Mouse (Mus musculus): Measurements from ENCODE around the gene Leap2. TPM values are rescaled to one million over a fixed set of nuclear protein-coding genes. Genes with fewer than 3 reads are reported as not detected.

Leap2 gene
- total and polyA plus RNA-seq, 2 experiments from 2014 or later: not detected

GRCm38 (mm10) chr11:53456474-53457371 lies 33.8 kb upstream of the Leap2 start, which contains the start of the genes Gm10447 and Shroom1:
Gene Gm10447, minus strand, starts transcription at chr11:53457110.
Gene Shroom1, plus strand, starts transcription at chr11:53457205.
- Histone ChIP-seq H3K4me2 (ENCODE audit: low read depth, low read length, poor library complexity, severe bottlenecking) (peak within 1 kb of the TSS; percentile 76), H3K9ac (replicated peaks; ENCODE audit: low read length, poor library complexity, severe bottlenecking) (peak within 1 kb of the TSS; percentile 51), H3K27me3 (ENCODE audit: insufficient read depth, low read length) (peaks cover 34% of the 10 kb centered on the region), H3K9me3 (ENCODE audit: low read length) (no peaks in the 10 kb centered on the region), H3K4me1 (ENCODE audit: insufficient read depth, low read length) (no peaks in the 10 kb centered on the region), H3K36me3 (ENCODE audit: insufficient read depth, low read length) (no peaks in the 10 kb centered on the region), H3K4me3 (ENCODE audit: low read depth, low read length) (peak within 1 kb of the TSS; percentile 40), H3K27ac (ENCODE audit: low read depth, low read length) (no peak within 1 kb of the TSS)
- peak; percentile 65 for TF ChIP-seq CTCF (IDR thresholded peaks at IDR 0.05)
- 5% methylated on average over 41 of the region's 42 CpGs for WGBS
- ATAC-seq (ENCODE audit: low FRiP score) (peak; percentile 58; the same call in 1 of the 2 replicates), DNase-seq (ENCODE audit: low spot score) (peak; percentile 57)

- Histone ChIP-seq H3K9ac (replicated peaks; ENCODE audit: low read length, poor library complexity, severe bottlenecking) (no peak overlapping the region), H3K36me3 (ENCODE audit: insufficient read depth, low read length) (no peaks in the 10 kb centered on the region), H3K4me2 (ENCODE audit: low read depth, low read length, poor library complexity, severe bottlenecking) (no peak overlapping the region), H3K4me1 (ENCODE audit: insufficient read depth, low read length) (no peaks in the 10 kb centered on the region), H3K9me3 (ENCODE audit: low read length) (no peaks in the 10 kb centered on the region), H3K27me3 (ENCODE audit: insufficient read depth, low read length) (peaks cover 16% of the 10 kb centered on the region; the same call in 1 of the 2 replicates), H3K27ac (ENCODE audit: low read depth, low read length) (no peak overlapping the region), H3K4me3 (ENCODE audit: low read depth, low read length) (no peak overlapping the region)
- 90% methylated on average over 5 of the region's 5 CpGs for WGBS
- DNase-seq (ENCODE audit: low spot score) (no peak), ATAC-seq (ENCODE audit: low FRiP score) (no peak)
- TF ChIP-seq CTCF (IDR thresholded peaks at IDR 0.05): no peak
Measured at GRCm38 (mm10) chr11:53453031-53453430, 30.1 kb upstream of the Leap2 start.

- no peak overlapping the region for H3K4me3 ChIP-seq (ENCODE audit: low read depth, low read length)
- no peaks in the 10 kb centered on the region for H3K9me3 ChIP-seq (ENCODE audit: low read length)
- no peaks in the 10 kb centered on the region for H3K4me1 ChIP-seq (ENCODE audit: insufficient read depth, low read length)
- H3K4me2 ChIP-seq (ENCODE audit: low read depth, low read length, poor library complexity, severe bottlenecking): no peak overlapping the region
- peaks cover 11% of the 10 kb centered on the region; the same call in 1 of the 2 replicates for H3K27me3 ChIP-seq (ENCODE audit: insufficient read depth, low read length)
- no peak for TF ChIP-seq CTCF (IDR thresholded peaks at IDR 0.05)
- H3K9ac ChIP-seq (replicated peaks; ENCODE audit: low read length, poor library complexity, severe bottlenecking): no peak overlapping the region
- H3K27ac ChIP-seq (ENCODE audit: low read depth, low read length): no peak overlapping the region
- DNase-seq (ENCODE audit: low spot score): no peak
- ATAC-seq (ENCODE audit: low FRiP score): no peak
- no peaks in the 10 kb centered on the region for H3K36me3 ChIP-seq (ENCODE audit: insufficient read depth, low read length)
- WGBS: 94% methylated on average over 9 of the region's 9 CpGs
Measured at GRCm38 (mm10) chr11:53452396-53452795, 29.4 kb upstream of the Leap2 start.

GRCm38 (mm10) chr11:53451361-53451760 lies 28.4 kb upstream of the Leap2 start:
- Histone ChIP-seq H3K9me3 (ENCODE audit: low read length) (no peaks in the 10 kb centered on the region), H3K27me3 (ENCODE audit: insufficient read depth, low read length) (peaks cover 7% of the 10 kb centered on the region; the same call in 1 of the 2 replicates), H3K4me1 (ENCODE audit: insufficient read depth, low read length) (no peaks in the 10 kb centered on the region), H3K4me3 (ENCODE audit: low read depth, low read length) (no peak overlapping the region), H3K27ac (ENCODE audit: low read depth, low read length) (no peak overlapping the region), H3K9ac (replicated peaks; ENCODE audit: low read length, poor library complexity, severe bottlenecking) (no peak overlapping the region), H3K36me3 (ENCODE audit: insufficient read depth, low read length) (no peaks in the 10 kb centered on the region), H3K4me2 (ENCODE audit: low read depth, low read length, poor library complexity, severe bottlenecking) (no peak overlapping the region)
- TF ChIP-seq CTCF (IDR thresholded peaks at IDR 0.05): no peak
- ATAC-seq (ENCODE audit: low FRiP score): no peak
- no peak for DNase-seq (ENCODE audit: low spot score)
- WGBS: 68% methylated on average over 2 of the region's 2 CpGs

- DNase-seq (ENCODE audit: low spot score) (no peak), ATAC-seq (ENCODE audit: low FRiP score) (no peak)
- Histone ChIP-seq H3K4me1 (ENCODE audit: insufficient read depth, low read length) (no peaks in the 10 kb centered on the region), H3K36me3 (ENCODE audit: insufficient read depth, low read length) (no peaks in the 10 kb centered on the region), H3K27me3 (ENCODE audit: insufficient read depth, low read length) (peaks cover 4% of the 10 kb centered on the region; the same call in 1 of the 2 replicates), H3K9ac (replicated peaks; ENCODE audit: low read length, poor library complexity, severe bottlenecking) (no peak overlapping the region), H3K27ac (ENCODE audit: low read depth, low read length) (no peak overlapping the region), H3K4me3 (ENCODE audit: low read depth, low read length) (no peak overlapping the region), H3K4me2 (ENCODE audit: low read depth, low read length, poor library complexity, severe bottlenecking) (no peak overlapping the region), H3K9me3 (ENCODE audit: low read length) (no peaks in the 10 kb centered on the region)
- WGBS: 69% methylated on average over 15 of the region's 15 CpGs
- no peak for TF ChIP-seq CTCF (IDR thresholded peaks at IDR 0.05)
Measured at GRCm38 (mm10) chr11:53450070-53450705, 27.2 kb upstream of the Leap2 start.

- no peak for ATAC-seq (ENCODE audit: low FRiP score)
- Histone ChIP-seq H3K4me1 (ENCODE audit: insufficient read depth, low read length) (no peaks in the 10 kb centered on the region), H3K4me3 (ENCODE audit: low read depth, low read length) (no peak overlapping the region), H3K9me3 (ENCODE audit: low read length) (no peaks in the 10 kb centered on the region), H3K27me3 (ENCODE audit: insufficient read depth, low read length) (no peaks in the 10 kb centered on the region), H3K27ac (ENCODE audit: low read depth, low read length) (no peak overlapping the region), H3K4me2 (ENCODE audit: low read depth, low read length, poor library complexity, severe bottlenecking) (no peak overlapping the region), H3K36me3 (ENCODE audit: insufficient read depth, low read length) (no peaks in the 10 kb centered on the region), H3K9ac (replicated peaks; ENCODE audit: low read length, poor library complexity, severe bottlenecking) (no peak overlapping the region)
- no peak for DNase-seq (ENCODE audit: low spot score)
- no peak for TF ChIP-seq CTCF (IDR thresholded peaks at IDR 0.05)
- WGBS: 85% methylated on average over 1 of the region's 1 CpGs
Measured at GRCm38 (mm10) chr11:53448529-53448928, 25.6 kb upstream of the Leap2 start.

Measured in midbrain, postnatal 0 days (tissue).